In the genomic region with DNA sequence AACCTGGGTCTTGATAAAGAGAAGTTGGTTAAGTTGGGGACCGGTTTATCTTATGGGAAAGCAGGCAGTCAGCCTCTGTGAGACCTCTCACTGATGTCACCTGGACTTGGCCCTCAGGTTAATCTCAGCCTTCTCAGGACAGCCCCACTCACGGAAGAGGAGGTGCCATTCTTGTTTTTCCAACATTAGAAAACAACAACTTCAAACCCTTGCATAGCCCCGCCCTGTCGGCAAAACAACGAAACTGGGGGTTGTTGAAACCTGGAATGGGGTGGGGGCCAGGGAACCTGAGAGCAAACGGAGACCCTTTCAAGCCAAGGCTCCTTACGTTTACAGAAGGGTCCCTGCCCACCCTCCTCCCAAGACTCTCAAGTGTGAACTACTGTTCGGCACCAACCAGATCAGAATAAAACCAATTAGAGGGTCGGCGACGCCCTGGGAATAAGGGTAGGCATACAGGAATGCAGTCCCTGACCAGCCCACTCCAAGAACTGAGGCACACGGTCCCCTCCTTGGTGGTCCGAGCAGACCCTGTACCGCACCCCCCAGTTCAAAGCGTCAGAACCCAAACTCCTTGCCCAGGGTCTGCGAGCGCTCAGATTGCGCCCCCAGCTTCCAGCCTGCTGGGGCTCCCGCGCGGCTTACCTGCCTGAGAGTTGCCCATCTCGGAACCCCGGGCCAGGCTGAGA, we compare ENCODE assay signal across 8 mouse cellular contexts. TPM values are rescaled to one million over a fixed set of nuclear protein-coding genes. Genes with fewer than 3 reads are reported as not detected.
DNase-seq lines count a peak whose midpoint lies in the region; ATAC-seq lines count a peak whose summit lies in the region.

No protein-coding gene starts in this region.

- H3K4me2 ChIP-seq in hindbrain, embryonic 13.5 days = peak overlapping the region; percentile 95
- peak overlapping the region; percentile 99 for H3K4me2 ChIP-seq in liver, embryonic 11.5 days
- H3K4me2 ChIP-seq in stomach, embryonic 14.5 days (replicated peaks; ENCODE audit: low read depth, low read length) = peak overlapping the region; percentile 94

- peak; percentile 23 for DNase-seq in thymus, postnatal 0 days (ENCODE audit: low spot score)
- DNase-seq in thymus, adult 18-20 months = no peak
- DNase-seq in liver, embryonic 11.5 days (ENCODE audit: low spot score) = no peak
- DNase-seq in layer of hippocampus, postnatal 10 days (ENCODE audit: low spot score in 2 of 2) = no peak
- no peak for DNase-seq in urinary bladder, postnatal 10 days (ENCODE audit: low spot score)
- DNase-seq in gastrocnemius, adult 18-20 months (ENCODE audit: low spot score) = no peak

- H3K9me3 ChIP-seq in hindbrain, embryonic 13.5 days = no peaks in the 10 kb centered on the region
- H3K9me3 ChIP-seq in liver, embryonic 11.5 days (ENCODE audit: control insufficient read depth, low read length) = no peaks in the 10 kb centered on the region
- no peaks in the 10 kb centered on the region for H3K9me3 ChIP-seq in stomach, embryonic 14.5 days (ENCODE audit: control insufficient read depth, low read depth, low read length)

- H3K27ac ChIP-seq in hindbrain, embryonic 13.5 days = 0 out of 2 replicates have a peak overlapping the region, but pooled peaks have one; percentile 18
- H3K27ac ChIP-seq in liver, embryonic 11.5 days (ENCODE audit: low read depth, low read length) = no peak overlapping the region
- H3K27ac ChIP-seq in stomach, embryonic 14.5 days (ENCODE audit: low read length) = peak overlapping the region; percentile 97

- H3K27me3 ChIP-seq in hindbrain, embryonic 13.5 days = peaks cover 74% of the 10 kb centered on the region
- H3K27me3 ChIP-seq in liver, embryonic 11.5 days (replicated peaks; ENCODE audit: control insufficient read depth, insufficient read depth, low read length) = peaks cover 55% of the 10 kb centered on the region
- H3K27me3 ChIP-seq in stomach, embryonic 14.5 days (ENCODE audit: control insufficient read depth, insufficient read depth, low read length) = no peaks in the 10 kb centered on the region; the same call in none of the 2 replicates

- peaks cover 19% of the 10 kb centered on the region for H3K4me1 ChIP-seq in hindbrain, embryonic 13.5 days (replicated peaks)
- H3K4me1 ChIP-seq in liver, embryonic 11.5 days (replicated peaks; ENCODE audit: control insufficient read depth, insufficient read depth, low read length) = peaks cover 8% of the 10 kb centered on the region
- H3K4me1 ChIP-seq in stomach, embryonic 14.5 days (ENCODE audit: control insufficient read depth, insufficient read depth, low read length) = peaks cover 7% of the 10 kb centered on the region; the same call in 1 of the 2 replicates

- peak; percentile 43 for ATAC-seq in hindbrain, embryonic 13.5 days (ENCODE audit: low FRiP score)
- ATAC-seq in liver, embryonic 11.5 days (replicated peaks; ENCODE audit: low FRiP score) = peak; percentile 2; the same call in 1 of the 2 replicates
- ATAC-seq in stomach, embryonic 14.5 days (ENCODE audit: insufficient number of reproducible peaks, insufficient read depth, low FRiP score, low read depth) = no peak

- peak overlapping the region; percentile 62 for H3K4me3 ChIP-seq in hindbrain, embryonic 13.5 days
- H3K4me3 ChIP-seq in liver, embryonic 11.5 days (ENCODE audit: low read depth, low read length) = peak overlapping the region; percentile 71
- peak overlapping the region; percentile 64 for H3K4me3 ChIP-seq in stomach, embryonic 14.5 days (ENCODE audit: low read depth, low read length)

- no peaks in the 10 kb centered on the region for H3K36me3 ChIP-seq in hindbrain, embryonic 13.5 days
- no peaks in the 10 kb centered on the region for H3K36me3 ChIP-seq in liver, embryonic 11.5 days (ENCODE audit: control insufficient read depth, insufficient read depth, low read length)
- no peaks in the 10 kb centered on the region for H3K36me3 ChIP-seq in stomach, embryonic 14.5 days (ENCODE audit: control insufficient read depth, insufficient read depth, low read length)

- H3K9ac ChIP-seq in hindbrain, embryonic 13.5 days = peak overlapping the region; percentile 69
- peak overlapping the region; percentile 54 for H3K9ac ChIP-seq in liver, embryonic 11.5 days (ENCODE audit: low read depth, low read length)
- H3K9ac ChIP-seq in stomach, embryonic 14.5 days (replicated peaks; ENCODE audit: low read depth, low read length) = peak overlapping the region; percentile 37

- WGBS in hindbrain, embryonic 13.5 days = 4% methylated on average over 23 of the region's 23 CpGs
- whole genome bisulfite sequencing in liver, embryonic 11.5 days = 3% methylated on average over 23 of the region's 23 CpGs
- 2% methylated on average over 23 of the region's 23 CpGs for WGBS in stomach, embryonic 14.5 days

RNA-seq across cellular contexts. Expression of a gene that starts 0.5 kb away (rescaled TPM):
- polyA plus RNA-seq in thymus, postnatal 0 days (2015; fragmentation: Nextera tagmentation; extraction: Ambion mirVana) = 0.85 and 0.87 TPM in 2 replicates
- polyA plus RNA-seq in hindbrain, embryonic 13.5 days (2015; fragmentation: Nextera tagmentation; extraction: Ambion mirVana) = 3.0 and 3.5 TPM in 2 replicates
- polyA plus RNA-seq in liver, embryonic 11.5 days (2014; fragmentation: Nextera tagmentation; extraction: Ambion mirVana) = 3.0 and 3.7 TPM in 2 replicates
- polyA plus RNA-seq in stomach, embryonic 14.5 days (2014; fragmentation: Nextera tagmentation; extraction: Ambion mirVana) = 27.1 TPM in 2 replicates
- under 1 TPM; 0.71 to 0.76 TPM for total RNA-seq in layer of hippocampus, postnatal 10 days (2021)
- total RNA-seq in gastrocnemius, adult 18-20 months (2021) = 1 to 10 TPM; 2.7 TPM

RNA-seq across cellular contexts. Expression of a gene that starts 23.1 kb away (rescaled TPM):
- 238 and 264 TPM in 2 replicates for polyA plus RNA-seq in thymus, postnatal 0 days (2015; fragmentation: Nextera tagmentation; extraction: Ambion mirVana)
- 125 and 129 TPM in 2 replicates for polyA plus RNA-seq in hindbrain, embryonic 13.5 days (2015; fragmentation: Nextera tagmentation; extraction: Ambion mirVana)
- polyA plus RNA-seq in liver, embryonic 11.5 days (2014; fragmentation: Nextera tagmentation; extraction: Ambion mirVana) = 384 and 397 TPM in 2 replicates
- 210 and 218 TPM in 2 replicates for polyA plus RNA-seq in stomach, embryonic 14.5 days (2014; fragmentation: Nextera tagmentation; extraction: Ambion mirVana)
- total RNA-seq in layer of hippocampus, postnatal 10 days (2021) = 10 to 100 TPM; 83.2 to 87.6 TPM
- total RNA-seq in gastrocnemius, adult 18-20 months (2021) = 10 to 100 TPM; 35.4 to 37.6 TPM

RNA-seq across cellular contexts. Expression of a gene that starts 37.6 kb away (rescaled TPM):
- 1,143 and 1,215 TPM in 2 replicates for polyA plus RNA-seq in thymus, postnatal 0 days (2015; fragmentation: Nextera tagmentation; extraction: Ambion mirVana)
- polyA plus RNA-seq in hindbrain, embryonic 13.5 days (2015; fragmentation: Nextera tagmentation; extraction: Ambion mirVana) = 482 and 485 TPM in 2 replicates
- polyA plus RNA-seq in liver, embryonic 11.5 days (2014; fragmentation: Nextera tagmentation; extraction: Ambion mirVana) = 848 and 955 TPM in 2 replicates
- 1,148 and 1,216 TPM in 2 replicates for polyA plus RNA-seq in stomach, embryonic 14.5 days (2014; fragmentation: Nextera tagmentation; extraction: Ambion mirVana)
- total RNA-seq in layer of hippocampus, postnatal 10 days (2021) = 100 to 1,000 TPM; 508 to 545 TPM
- total RNA-seq in gastrocnemius, adult 18-20 months (2021) = 100 to 1,000 TPM; 345 to 363 TPM

RNA-seq across cellular contexts. Expression of a gene that starts 39.8 kb away (rescaled TPM):
- polyA plus RNA-seq in thymus, postnatal 0 days (2015; fragmentation: Nextera tagmentation; extraction: Ambion mirVana) = 4,302 and 4,551 TPM in 2 replicates
- polyA plus RNA-seq in hindbrain, embryonic 13.5 days (2015; fragmentation: Nextera tagmentation; extraction: Ambion mirVana) = 2,639 and 2,680 TPM in 2 replicates
- polyA plus RNA-seq in liver, embryonic 11.5 days (2014; fragmentation: Nextera tagmentation; extraction: Ambion mirVana) = 3,476 and 3,859 TPM in 2 replicates
- polyA plus RNA-seq in stomach, embryonic 14.5 days (2014; fragmentation: Nextera tagmentation; extraction: Ambion mirVana) = 4,724 and 5,059 TPM in 2 replicates
- 1,000 to 10,000 TPM; 2,468 to 2,532 TPM for total RNA-seq in layer of hippocampus, postnatal 10 days (2021)
- total RNA-seq in gastrocnemius, adult 18-20 months (2021) = 1,000 to 10,000 TPM; 1,015 to 1,049 TPM

RNA-seq across cellular contexts. Expression of a gene that starts 41.3 kb away (rescaled TPM):
- 17.8 and 18.8 TPM in 2 replicates for polyA plus RNA-seq in thymus, postnatal 0 days (2015; fragmentation: Nextera tagmentation; extraction: Ambion mirVana)
- polyA plus RNA-seq in hindbrain, embryonic 13.5 days (2015; fragmentation: Nextera tagmentation; extraction: Ambion mirVana) = 19.7 and 20.9 TPM in 2 replicates
- polyA plus RNA-seq in liver, embryonic 11.5 days (2014; fragmentation: Nextera tagmentation; extraction: Ambion mirVana) = 9.9 and 11.1 TPM in 2 replicates
- 8.8 and 10.7 TPM in 2 replicates for polyA plus RNA-seq in stomach, embryonic 14.5 days (2014; fragmentation: Nextera tagmentation; extraction: Ambion mirVana)
- 10 to 100 TPM; 12.2 to 14.0 TPM for total RNA-seq in layer of hippocampus, postnatal 10 days (2021)
- total RNA-seq in gastrocnemius, adult 18-20 months (2021) = 1 to 10 TPM; 4.6 to 8.3 TPM
